Mouse (Mus musculus): ENCODE data around the gene Taf7l. TPM values are rescaled to one million over a fixed set of nuclear protein-coding genes. Genes with fewer than 3 reads are reported as not detected.

The Taf7l gene
- total RNA-seq (2021) = not detected
- long read RNA-seq, experiment 1 = 0 reads
- long read RNA-seq, experiment 2 = 0 reads

- H3K27ac ChIP-seq = no peak within 1 kb of the TSS
- no peak within 1 kb of the TSS for H3K4me3 ChIP-seq
- DNase-seq = no peak
- intact Hi-C loops (cut with DNase I) = no loop called here
- no peak for TF ChIP-seq CTCF (IDR thresholded peaks at IDR 0.05)
Measured at GRCm38 (mm10) chrX:134476290-134476689, at the start of gene Taf7l. Gene Taf7l (minus strand): TSS chrX:134476490.

GRCm38 (mm10) chrX:134525260-134525659 lies 49.0 kb upstream of the Taf7l start:
- Histone ChIP-seq H3K4me3 (no peak overlapping the region), H3K27ac (no peak overlapping the region)
- no peak for TF ChIP-seq CTCF (IDR thresholded peaks at IDR 0.05)
- intact Hi-C loops (cut with DNase I) = no loop called here
- no peak for DNase-seq

GRCm38 (mm10) chrX:134523772-134524171 lies 47.5 kb upstream of the Taf7l start:
- no peak overlapping the region for H3K27ac ChIP-seq
- DNase-seq = no peak
- intact Hi-C loops (cut with DNase I) = no loop called here

DNA sequence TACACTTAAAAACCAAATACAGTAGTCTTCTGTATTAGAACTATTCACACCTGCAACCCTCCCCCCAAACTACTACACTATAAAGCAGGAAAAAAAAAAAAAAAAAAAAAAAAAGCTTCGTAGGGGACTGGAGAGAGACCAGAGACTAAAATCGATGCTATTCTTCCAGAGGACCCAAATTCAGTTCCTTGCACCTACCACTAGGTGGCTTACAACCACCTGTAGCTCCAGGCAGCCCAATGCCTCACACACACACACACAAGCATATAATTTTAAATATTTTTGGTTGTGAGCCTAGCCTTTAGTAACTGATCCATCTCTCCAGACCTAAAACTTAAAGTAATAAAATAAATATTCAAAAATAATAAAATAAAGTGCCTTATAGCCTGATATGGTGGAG lies 33.2 kb upstream of the Taf7l start:
- Histone ChIP-seq H3K4me3 (no peak overlapping the region), H3K27ac (no peak overlapping the region)
- DNase-seq = no peak
- TF ChIP-seq CTCF (IDR thresholded peaks at IDR 0.05) = peak; percentile 63
- intact Hi-C loops (cut with DNase I) = no loop called here

More at GRCm38 (mm10) chrX:134523772-134524171, 47.5 kb upstream of the Taf7l start:
- no peak for TF ChIP-seq CTCF (IDR thresholded peaks at IDR 0.05)
- H3K4me3 ChIP-seq = no peak overlapping the region

DNA sequence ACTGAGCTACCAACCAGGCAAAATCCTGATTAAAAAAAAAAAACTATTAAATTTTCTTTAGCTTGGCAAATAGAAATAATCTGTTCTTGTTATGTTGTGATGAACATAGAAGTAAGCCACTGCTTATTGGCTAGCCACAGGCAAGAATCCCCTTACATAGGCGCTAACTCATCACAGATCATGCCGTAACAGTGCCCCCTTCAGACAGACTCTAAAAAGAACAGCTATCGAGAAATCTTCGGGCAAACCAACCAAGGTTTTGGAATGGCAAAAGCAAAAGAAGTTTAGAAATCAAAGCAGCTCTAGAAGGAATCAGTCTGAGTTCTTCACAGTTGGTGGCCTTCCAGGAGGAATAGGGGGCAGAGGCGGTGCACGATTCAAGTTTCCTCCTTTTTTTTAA lies 31.7 kb upstream of the Taf7l start:
- TF ChIP-seq CTCF (IDR thresholded peaks at IDR 0.05) = no peak
- no peak overlapping the region for H3K4me3 ChIP-seq
- DNase-seq = no peak
- no peak overlapping the region for H3K27ac ChIP-seq
- intact Hi-C loops (cut with DNase I) = no loop called here

DNA sequence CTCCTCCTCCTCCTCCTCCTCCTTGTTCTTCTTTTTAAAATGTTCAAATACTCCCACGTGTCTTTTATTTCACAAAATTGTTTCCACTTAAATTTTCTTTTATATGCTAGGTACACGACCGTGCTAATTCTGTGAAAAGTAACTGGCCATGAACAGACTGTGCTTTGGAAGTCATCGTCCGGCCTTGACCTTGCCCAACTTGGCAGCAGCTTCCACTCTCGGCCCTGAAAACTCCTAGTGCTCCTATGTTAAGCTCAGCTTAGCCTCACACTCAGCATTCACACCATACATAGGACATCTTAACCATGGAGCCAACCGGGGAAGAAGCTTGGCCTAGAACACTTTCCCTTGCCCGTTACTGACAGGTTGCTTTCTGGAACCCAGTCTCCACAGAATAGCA lies 24.4 kb upstream of the Taf7l start:
- H3K27ac ChIP-seq = no peak overlapping the region
- no peak for TF ChIP-seq CTCF (IDR thresholded peaks at IDR 0.05)
- DNase-seq = no peak
- H3K4me3 ChIP-seq = no peak overlapping the region
- intact Hi-C loops (cut with DNase I) = no loop called here

DNA sequence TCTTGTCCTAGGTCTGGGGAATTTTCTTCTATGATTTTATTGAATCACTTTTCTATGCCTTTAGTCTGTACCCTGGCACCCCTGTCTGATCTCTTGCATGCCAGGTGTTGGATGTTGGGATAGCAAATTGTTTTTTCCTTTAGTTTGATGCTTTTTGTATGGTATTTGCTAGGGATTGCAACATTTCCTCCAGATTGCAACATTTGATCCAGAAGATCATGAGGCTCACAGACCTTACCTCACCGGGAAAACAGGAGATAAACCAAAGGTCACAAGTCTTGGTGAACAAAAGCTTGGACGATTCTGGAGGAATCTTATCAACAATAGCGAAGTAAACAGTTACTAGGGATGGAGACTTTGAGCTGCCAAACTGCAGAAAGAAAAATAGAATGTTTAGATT lies 5.4 kb upstream of the Taf7l start:
- Histone ChIP-seq H3K4me3 (no peak overlapping the region), H3K27ac (no peak overlapping the region)
- intact Hi-C loops (cut with DNase I) = no loop called here
- DNase-seq = no peak
- no peak for TF ChIP-seq CTCF (IDR thresholded peaks at IDR 0.05)

DNA sequence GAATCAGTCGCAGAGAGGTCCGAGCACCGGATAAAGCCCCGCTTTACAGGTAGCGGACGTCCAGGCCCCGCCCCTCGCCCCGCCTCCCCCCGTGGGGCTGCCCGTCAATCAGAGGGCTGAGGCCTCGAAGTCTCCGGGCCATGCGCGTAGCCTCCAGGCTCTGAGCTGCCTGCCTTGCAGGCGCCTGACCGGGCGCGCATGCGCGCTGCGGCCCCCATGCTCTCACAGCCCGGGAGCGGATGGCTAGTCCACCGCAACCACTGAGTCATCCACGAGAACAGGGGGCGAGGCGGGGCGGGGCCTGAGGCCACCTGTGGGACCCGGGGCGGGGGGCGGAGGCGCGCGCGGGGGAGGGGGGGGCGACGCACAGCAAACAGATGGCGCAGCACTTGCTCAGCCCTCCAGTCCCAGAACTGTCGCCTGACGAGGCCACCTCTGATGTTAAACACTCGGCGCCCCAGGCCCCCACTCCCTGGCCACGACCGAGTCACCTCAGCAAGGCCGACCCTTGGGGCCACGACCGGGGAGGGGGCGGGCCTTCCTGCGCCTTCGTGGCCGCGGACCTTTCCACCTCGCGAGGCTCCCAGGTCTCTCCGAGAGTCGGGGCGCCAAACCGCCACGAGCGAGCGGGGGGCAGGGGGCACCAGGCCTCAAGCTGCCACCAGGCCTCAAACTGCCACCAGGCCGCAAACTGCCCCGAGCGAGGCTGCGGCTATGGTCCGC lies 1.1 kb downstream of the Taf7l start:
- no peak for DNase-seq
- H3K27ac ChIP-seq = no peak overlapping the region
- no peak for TF ChIP-seq CTCF (IDR thresholded peaks at IDR 0.05)
- intact Hi-C loops (cut with DNase I) = no loop called here
- no peak overlapping the region for H3K4me3 ChIP-seq

DNA sequence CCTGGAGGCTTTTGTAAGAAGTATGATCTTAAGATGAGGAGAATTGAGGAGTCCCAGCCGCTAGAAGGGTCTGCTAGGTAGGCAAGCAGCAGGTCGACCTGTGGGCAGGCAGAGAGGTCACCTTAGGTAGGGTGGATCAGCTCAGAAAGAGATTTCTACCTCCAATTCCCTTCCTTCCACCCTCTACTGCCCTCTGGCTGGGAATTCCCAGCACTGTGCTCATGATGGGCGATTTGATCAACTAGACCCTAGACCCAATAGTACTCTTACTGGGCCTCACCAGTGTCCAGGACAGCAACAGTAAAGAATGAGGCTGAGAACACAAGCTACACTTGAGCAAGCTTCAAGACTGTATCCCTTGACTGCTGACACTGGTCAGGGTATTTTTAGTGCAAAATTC lies 49.0 kb downstream of the Taf7l start:
- peak; percentile 9; the same call in 1 of the 2 replicates for TF ChIP-seq CTCF (IDR thresholded peaks at IDR 0.05)
- Histone ChIP-seq H3K4me3 (no peak overlapping the region), H3K27ac (peak overlapping the region; percentile 40; the same call in 1 of the 2 replicates)
- DNase-seq = no peak
- intact Hi-C loops (cut with DNase I) = no loop called here

DNA sequence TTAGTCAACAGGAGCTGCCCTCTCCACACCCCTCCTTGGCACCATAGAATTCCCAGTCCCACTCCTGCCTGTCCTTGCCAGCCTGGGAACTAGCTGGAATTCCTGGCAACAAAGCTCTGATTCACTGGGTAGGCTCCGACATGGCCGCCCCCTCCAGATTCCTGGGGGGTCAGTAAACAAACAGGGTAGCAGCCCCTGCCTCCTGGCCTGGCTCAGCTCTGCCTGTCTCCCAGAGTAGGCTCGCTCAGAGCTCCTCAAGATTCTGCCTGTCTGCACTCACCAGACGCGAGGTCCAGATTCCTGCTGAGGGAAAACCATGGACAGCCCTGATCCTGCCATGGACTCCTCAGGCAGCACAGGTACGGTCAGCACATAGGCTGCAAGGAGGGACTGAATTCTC lies 49.5 kb downstream of the Taf7l start:
- no peak overlapping the region for H3K4me3 ChIP-seq
- no peak for DNase-seq

DNA sequence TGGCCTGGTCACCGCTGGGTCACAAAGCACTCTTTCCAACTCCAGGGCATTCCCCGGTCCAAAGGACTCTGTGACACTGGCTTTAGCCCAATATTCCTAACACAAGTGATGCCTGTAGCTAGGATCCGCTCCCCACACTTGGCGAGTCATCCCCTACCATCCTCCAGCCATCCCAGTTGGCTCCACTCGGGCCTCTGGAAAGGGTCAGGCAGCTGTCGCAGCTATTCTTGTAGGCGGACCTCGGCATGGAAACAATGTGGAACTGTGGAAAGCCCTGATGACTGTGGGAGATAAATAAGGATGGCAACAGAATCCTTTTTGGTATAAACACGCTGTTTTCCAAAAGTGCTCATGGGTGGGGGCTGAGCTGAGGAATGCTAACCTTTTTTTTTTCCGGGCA lies 50.5 kb downstream of the Taf7l start:
- TF ChIP-seq CTCF (IDR thresholded peaks at IDR 0.05) = no peak
- no peak overlapping the region for H3K4me3 ChIP-seq
- H3K27ac ChIP-seq = peak overlapping the region; percentile 35
- intact Hi-C loops (cut with DNase I) = no loop called here
- DNase-seq = peak; percentile 43

More for the DNA sequence above, 49.5 kb downstream of the Taf7l start:
- no peak for TF ChIP-seq CTCF (IDR thresholded peaks at IDR 0.05)
- peak overlapping the region; percentile 40; the same call in 1 of the 2 replicates for H3K27ac ChIP-seq
- intact Hi-C loops (cut with DNase I) = no loop called here

DNA sequence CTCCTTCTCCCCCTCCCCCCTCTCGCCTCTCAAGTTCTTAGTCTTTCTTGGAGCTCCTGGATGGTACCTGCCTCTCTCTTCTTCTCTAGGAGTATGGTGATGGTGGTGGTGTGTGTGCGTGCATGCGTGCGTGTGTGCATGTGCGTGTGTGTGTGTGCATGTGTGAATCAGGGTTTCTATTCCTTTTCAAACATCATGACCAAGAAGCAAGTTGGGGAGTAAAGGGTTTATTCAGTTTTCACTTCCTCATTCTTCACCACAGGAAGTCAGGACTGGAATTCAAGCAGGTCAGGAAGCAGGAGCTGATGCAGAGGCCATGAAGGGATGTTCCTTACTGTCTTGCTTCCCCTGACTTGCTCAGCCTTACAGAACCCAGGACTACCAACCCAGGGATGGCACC lies 52.0 kb downstream of the Taf7l start:
- no peak overlapping the region for H3K27ac ChIP-seq
- TF ChIP-seq CTCF (IDR thresholded peaks at IDR 0.05) = no peak
- no peak for DNase-seq
- intact Hi-C loops (cut with DNase I) = no loop called here
- no peak overlapping the region for H3K4me3 ChIP-seq

DNA sequence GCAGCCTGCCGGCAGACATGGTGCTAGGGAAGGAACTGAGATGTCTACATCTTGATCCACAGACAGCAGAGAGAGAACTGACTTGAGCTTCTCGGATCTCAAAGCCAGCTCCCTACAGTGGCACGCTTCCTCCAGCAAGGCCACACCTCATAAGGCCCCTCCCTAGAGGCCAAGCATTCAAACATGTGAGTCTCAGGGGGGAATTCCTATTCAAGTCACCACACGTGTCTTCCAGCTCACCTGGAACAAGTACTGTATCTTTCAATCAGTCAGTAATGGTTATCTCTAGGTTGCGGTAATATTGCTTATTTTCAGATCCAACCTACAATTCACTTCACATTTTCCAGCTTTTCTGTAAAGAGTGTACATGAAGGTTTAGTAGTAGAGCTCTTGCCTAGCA lies 56.2 kb downstream of the Taf7l start:
- intact Hi-C loops (cut with DNase I) = no loop called here
- Histone ChIP-seq H3K27ac (no peak overlapping the region), H3K4me3 (no peak overlapping the region)
- no peak for TF ChIP-seq CTCF (IDR thresholded peaks at IDR 0.05)
- no peak for DNase-seq

DNA sequence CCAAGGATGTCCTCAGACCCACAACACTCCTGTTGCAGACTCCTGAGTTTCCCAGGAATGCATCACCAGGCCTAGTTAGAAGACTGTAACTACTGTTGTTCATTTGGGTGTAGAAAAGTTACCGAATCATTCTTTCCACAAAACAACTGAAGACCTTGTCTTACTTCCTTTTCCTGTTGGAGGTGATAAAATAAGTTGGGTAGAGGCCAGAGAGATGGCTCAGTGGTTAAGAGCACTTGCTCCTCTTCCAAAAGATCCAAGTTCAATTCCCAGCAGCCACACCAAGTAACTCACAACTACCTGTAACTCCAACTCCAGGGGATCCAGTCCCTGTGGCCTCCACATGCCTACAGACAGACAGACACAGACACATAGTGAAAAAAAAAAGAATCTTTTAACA lies 64.2 kb downstream of the Taf7l start:
- intact Hi-C loops (cut with DNase I) = no loop called here
- TF ChIP-seq CTCF (IDR thresholded peaks at IDR 0.05) = no peak
- H3K27ac ChIP-seq = no peak overlapping the region
- no peak for DNase-seq
- no peak overlapping the region for H3K4me3 ChIP-seq

Other genes starting within 250 kb of the Taf7l start
- gene Trmt2b, start 199.5 kb downstream of the Taf7l start, total RNA-seq (2021) = 10 to 100 TPM in 1 of 2 experiments, 1 to 10 TPM in 1; 9.0 to 12.7 TPM
- gene Tmem35a, start 181.3 kb downstream of the Taf7l start, total RNA-seq (2021) = under 1 TPM; 0.11 to 0.15 TPM
- gene Cenpi, start 168.4 kb downstream of the Taf7l start, total RNA-seq (2021) = under 1 TPM in 1 of 2 experiments, not detected in 1; 0.08 TPM
- gene Drp2, start 71.9 kb downstream of the Taf7l start, total RNA-seq (2021) = 1 to 10 TPM; 3.2 to 3.4 TPM
- gene Timm8a1, start 65.4 kb upstream of the Taf7l start, total RNA-seq (2021) = 10 to 100 TPM in 1 of 2 experiments, 1 to 10 TPM in 1; 8.8 to 17.0 TPM
- gene Btk, start 107.1 kb upstream of the Taf7l start, total RNA-seq (2021) = under 1 TPM; 0.22 to 0.23 TPM
- gene Rpl36a, start 109.2 kb upstream of the Taf7l start, total RNA-seq (2021) = 100 to 1,000 TPM in 1 of 2 experiments, 10 to 100 TPM in 1; 93.2 to 124 TPM
- gene Gla, start 124.6 kb upstream of the Taf7l start, total RNA-seq (2021) = 1 to 10 TPM; 1.6 to 1.8 TPM
- 10 to 100 TPM; 51.6 to 52.9 TPM for gene Hnrnph2, start 124.7 kb upstream of the Taf7l start, total RNA-seq (2021)
- 10 to 100 TPM in 1 of 2 experiments, 1 to 10 TPM in 1; 5.9 to 23.9 TPM for gene Armcx4, start 210.0 kb upstream of the Taf7l start, total RNA-seq (2021)
- gene Armcx1, start 241.5 kb upstream of the Taf7l start, total RNA-seq (2021) = 1 to 10 TPM; 1.4 to 2.4 TPM